Mouse (Mus musculus) hindbrain, embryonic 10.5 days (tissue): ENCODE measurements around the gene Pak6. TPM values are rescaled to one million over a fixed set of nuclear protein-coding genes. Genes with fewer than 3 reads are reported as not detected.
"Not testable (repeated sequence)": the region's sequence is repeated elsewhere in the genome, so short reads cannot be mapped to it uniquely, and the experiment has no call there.

Source experiments
- DNase-seq: peaks from one replicate; pipeline ENCODE4 v3.0.0-alpha.2; 2017; ENCODE audit warnings: low spot score
- H3K27ac ChIP-seq: fragments of 300-500 bp; sonication (generic); 2 replicates; pipeline ENCODE4 v1.5.1; 2016; ENCODE audit warnings: mild to moderate bottlenecking, moderate library complexity
- H3K27me3 ChIP-seq: fragments of 300-500 bp; sonication (generic); 2 replicates; pipeline ENCODE4 v1.6.1; 2016; ENCODE audit warnings: mild to moderate bottlenecking; ENCODE audit not compliant: poor library complexity, insufficient read depth, severe bottlenecking
- H3K36me3 ChIP-seq: fragments of 300-500 bp; sonication (generic); 2 replicates; pipeline ENCODE4 v1.6.1; 2016; ENCODE audit warnings: mild to moderate bottlenecking, moderate library complexity
- H3K4me1 ChIP-seq: fragments of 300-500 bp; sonication (generic); replicated peaks from 2 replicates; pipeline ENCODE4 v1.6.1; 2016; ENCODE audit warnings: mild to moderate bottlenecking
- H3K4me3 ChIP-seq: fragments of 300-500 bp; sonication (generic); 2 replicates; pipeline ENCODE4 v1.5.1; 2016; ENCODE audit warnings: mild to moderate bottlenecking, moderate library complexity
- H3K9me3 ChIP-seq: fragments of 300-500 bp; sonication (generic); 2 replicates; pipeline ENCODE4 v1.6.1; 2016; ENCODE audit warnings: mild to moderate bottlenecking, moderate library complexity
- WGBS: fragments of 180-500 bp; shearing (Covaris S2); methylation state at CpG from one replicate; pipeline ENCODE4 v1.1.7; 2016; 5-methylcytosine and 5-hydroxymethylcytosine counted together
- polyA plus RNA-seq: library from polyadenylated mRNA; unstranded; fragments of >200 nt; fragmentation: Nextera tagmentation; extraction: Ambion mirVana; gene quantifications from 2 replicates; pipeline ENCODE4 v1.2.1, GENCODE M21; 2016

Pak6 gene
- polyA plus RNA-seq, 1 experiment from 2014 or later, result 0.90 TPM

DNA sequence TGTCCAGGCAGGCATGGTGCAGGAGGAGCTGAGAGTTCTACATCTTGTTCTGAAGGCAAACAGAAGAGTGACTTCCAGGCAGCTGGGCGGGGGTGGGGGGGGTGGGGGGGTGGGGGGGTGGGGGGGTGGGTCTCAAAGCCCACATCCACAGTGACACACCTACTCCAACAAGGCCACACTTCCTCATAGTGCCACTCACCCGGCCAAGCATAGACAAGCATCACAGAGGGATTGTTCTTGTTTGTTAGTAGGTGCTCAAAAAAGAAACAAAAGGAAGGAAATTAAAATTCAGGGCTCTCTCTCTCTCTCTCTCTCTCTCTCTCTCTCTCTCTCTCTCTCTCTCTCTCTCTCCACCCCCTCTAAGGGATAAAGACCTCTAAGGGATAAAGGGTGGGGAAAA, 12.4 kb upstream of the Pak6 start:
- H3K4me1 ChIP-seq, H3K27ac ChIP-seq, H3K9me3 ChIP-seq, H3K4me3 ChIP-seq, DNase-seq, H3K27me3 ChIP-seq: not testable (repeated sequence)
- WGBS, result 67% methylated on average over 2 of the region's 2 CpGs
- H3K36me3 ChIP-seq, result peaks cover 15% of the 10 kb centered on the region

DNA sequence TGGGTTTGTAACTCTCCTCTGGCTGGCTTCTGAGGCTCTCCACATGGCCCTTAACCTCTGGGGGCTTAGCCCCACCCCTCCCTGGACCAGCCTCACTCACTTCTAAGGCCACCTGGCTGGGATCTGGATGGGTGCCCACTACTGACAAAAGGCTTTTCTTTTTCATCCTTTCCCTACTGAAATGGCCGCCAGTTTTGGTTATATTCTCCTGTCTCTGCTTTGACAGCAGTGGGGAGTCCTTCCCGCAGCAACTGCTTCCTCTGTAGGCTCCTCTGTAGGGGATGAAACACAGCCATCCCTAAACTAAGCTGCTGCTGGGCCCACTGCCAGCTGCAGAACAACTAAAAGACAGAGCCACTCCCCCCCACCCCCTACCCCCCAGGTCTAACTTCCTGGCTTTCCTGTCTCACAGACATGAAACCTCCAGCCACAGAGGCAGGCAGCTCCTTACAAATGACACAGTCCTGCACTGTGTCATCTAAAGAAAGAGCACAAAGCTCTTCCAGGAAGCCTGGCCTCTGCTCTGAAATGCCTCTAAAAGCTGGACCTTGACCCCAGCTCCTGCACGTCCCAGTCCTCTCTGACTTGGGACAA, 6.3 kb upstream of the Pak6 start:
- no peaks in the 10 kb centered on the region for H3K36me3 ChIP-seq
- peaks cover 35% of the 10 kb centered on the region for H3K4me1 ChIP-seq
- 25% methylated on average over 3 of the region's 3 CpGs for WGBS
- no peak overlapping the region for H3K4me3 ChIP-seq
- H3K27ac ChIP-seq, result peak overlapping the region; percentile 69
- H3K27me3 ChIP-seq, result peaks cover 10% of the 10 kb centered on the region
- no peak for DNase-seq
- H3K9me3 ChIP-seq, result no peaks in the 10 kb centered on the region

DNA sequence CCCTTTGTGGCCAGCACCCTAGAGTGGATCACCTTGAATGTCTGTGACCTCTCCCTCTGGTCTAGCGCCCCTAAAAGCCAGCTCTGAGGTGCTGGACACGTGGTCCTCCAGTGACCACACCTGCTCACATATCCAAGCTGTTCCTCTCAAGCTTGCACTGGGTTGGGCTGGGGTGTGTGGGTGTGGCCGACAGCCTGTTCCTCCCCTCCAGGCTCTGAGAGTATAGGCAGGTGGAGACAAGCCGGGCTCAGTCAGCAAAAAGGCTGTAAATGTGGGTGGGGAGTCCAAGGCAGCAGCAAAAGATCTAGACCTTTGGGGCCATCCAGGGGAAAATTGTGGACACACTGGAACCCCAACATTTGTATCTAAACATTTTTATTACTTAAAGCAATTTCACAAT, 4.6 kb upstream of the Pak6 start:
- no peaks in the 10 kb centered on the region for H3K9me3 ChIP-seq
- H3K27me3 ChIP-seq, result peaks cover 27% of the 10 kb centered on the region
- H3K27ac ChIP-seq, result peak overlapping the region; percentile 40; the same call in 1 of the 2 replicates
- peaks cover 46% of the 10 kb centered on the region for H3K4me1 ChIP-seq
- no peaks in the 10 kb centered on the region for H3K36me3 ChIP-seq
- no peak for DNase-seq
- H3K4me3 ChIP-seq, result no peak overlapping the region
- 40% methylated on average over 4 of the region's 4 CpGs for WGBS

DNA sequence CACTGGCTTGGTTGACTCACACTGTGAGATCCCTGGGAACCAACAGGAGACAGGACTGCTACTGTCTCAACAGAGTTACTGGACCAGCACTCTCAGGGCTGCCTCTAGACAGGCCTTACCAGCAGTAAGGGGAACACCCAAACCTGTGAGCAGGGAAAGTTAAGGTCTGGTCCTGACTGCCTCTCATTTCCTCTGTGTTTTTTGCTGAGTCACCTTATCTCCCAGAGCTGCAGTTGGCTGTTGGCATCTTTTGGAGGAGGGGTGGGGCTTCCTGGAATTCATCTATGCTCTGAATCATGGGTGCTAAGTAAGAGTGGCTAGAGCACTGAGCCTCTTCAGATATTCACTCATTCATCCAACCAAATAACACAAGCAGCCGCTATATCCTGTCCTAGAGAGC, 4.0 kb upstream of the Pak6 start:
- no peaks in the 10 kb centered on the region for H3K36me3 ChIP-seq
- WGBS, result 73% methylated on average over 1 of the region's 1 CpGs
- no peaks in the 10 kb centered on the region for H3K9me3 ChIP-seq
- H3K4me3 ChIP-seq, result no peak overlapping the region
- peaks cover 51% of the 10 kb centered on the region for H3K4me1 ChIP-seq
- peak overlapping the region; percentile 82; the same call in 1 of the 2 replicates for H3K27ac ChIP-seq
- no peak for DNase-seq
- H3K27me3 ChIP-seq, result peaks cover 33% of the 10 kb centered on the region

DNA sequence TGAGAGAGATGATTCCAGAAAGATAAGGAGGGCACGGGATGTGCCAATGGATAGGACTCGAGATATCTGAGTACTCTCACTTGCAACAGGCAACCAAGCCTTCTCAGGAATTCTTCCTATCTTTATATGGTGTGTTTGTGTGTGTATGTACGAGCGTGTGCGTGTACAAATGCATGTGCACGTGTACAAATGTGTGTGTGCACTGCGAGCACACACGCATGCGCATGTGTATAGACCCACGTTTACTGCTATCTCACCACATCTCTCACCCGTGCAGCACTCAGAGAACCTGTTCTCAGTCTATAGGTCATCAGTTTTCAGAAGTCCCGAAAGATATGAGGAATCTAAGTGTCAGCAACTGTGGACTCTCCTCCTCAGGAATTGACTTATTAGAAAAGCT, 3.6 kb upstream of the Pak6 start:
- no peaks in the 10 kb centered on the region for H3K9me3 ChIP-seq
- peaks cover 49% of the 10 kb centered on the region for H3K4me1 ChIP-seq
- H3K27me3 ChIP-seq, result peaks cover 37% of the 10 kb centered on the region
- peak overlapping the region; percentile 46; the same call in 1 of the 2 replicates for H3K4me3 ChIP-seq
- no peaks in the 10 kb centered on the region for H3K36me3 ChIP-seq
- peak overlapping the region; percentile 82 for H3K27ac ChIP-seq
- WGBS, result 86% methylated on average over 12 of the region's 12 CpGs
- no peak for DNase-seq

DNA sequence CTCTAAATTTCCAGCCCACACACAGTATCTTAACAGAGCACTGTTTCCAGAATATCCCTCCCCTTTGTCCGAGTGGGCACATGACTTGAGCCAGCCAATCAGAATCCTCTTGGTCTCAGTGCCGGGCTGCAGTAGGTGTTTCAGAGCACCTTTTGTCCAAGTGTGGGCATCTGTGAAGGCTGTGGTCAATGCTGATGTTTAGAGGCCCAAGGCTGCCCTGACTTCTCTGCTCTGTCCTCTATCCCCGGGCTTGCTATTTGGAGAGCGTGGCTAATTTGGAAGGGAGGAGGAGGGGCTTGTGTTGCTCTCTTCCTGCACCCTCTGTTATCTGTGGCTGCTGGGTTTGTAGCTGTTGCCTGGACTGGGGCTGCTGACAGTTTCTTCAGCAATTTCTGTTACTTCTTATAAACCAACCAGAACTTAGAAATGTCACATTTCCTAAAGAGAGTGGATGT, 3.1 kb upstream of the Pak6 start:
- peak; percentile 64 for DNase-seq
- peak overlapping the region; percentile 46 for H3K4me3 ChIP-seq
- H3K9me3 ChIP-seq, result no peaks in the 10 kb centered on the region
- peaks cover 49% of the 10 kb centered on the region for H3K4me1 ChIP-seq
- under 1% methylated on average over 4 of the region's 4 CpGs for WGBS
- no peaks in the 10 kb centered on the region for H3K36me3 ChIP-seq
- peaks cover 42% of the 10 kb centered on the region for H3K27me3 ChIP-seq
- H3K27ac ChIP-seq, result peak overlapping the region; percentile 82

DNA sequence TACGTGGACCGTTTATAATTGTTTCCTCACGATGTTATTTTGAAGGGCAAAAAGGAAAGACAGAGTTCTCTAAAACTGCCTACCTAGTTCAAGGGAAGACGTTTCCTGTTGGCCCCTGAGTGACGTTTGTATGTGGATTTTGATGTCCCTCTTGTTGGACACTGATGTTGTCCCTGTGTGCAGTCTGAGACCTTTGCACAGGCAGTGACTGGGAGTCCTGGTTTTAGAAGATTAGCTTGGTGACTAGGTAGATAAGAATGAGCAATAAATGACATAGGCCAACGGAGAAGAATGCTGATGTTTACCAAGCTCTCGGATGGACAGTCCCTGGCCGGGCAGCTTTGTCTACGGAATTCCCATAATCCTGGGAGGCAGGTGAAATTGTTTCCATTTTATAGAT, 1.2 kb upstream of the Pak6 start:
- DNase-seq, result no peak
- Histone ChIP-seq H3K4me3 (no peak overlapping the region), H3K9me3 (no peaks in the 10 kb centered on the region), H3K36me3 (no peaks in the 10 kb centered on the region), H3K27ac (no peak overlapping the region), H3K27me3 (peaks cover 53% of the 10 kb centered on the region), H3K4me1 (peaks cover 47% of the 10 kb centered on the region)
- WGBS, result 85% methylated on average over 9 of the region's 9 CpGs

DNA sequence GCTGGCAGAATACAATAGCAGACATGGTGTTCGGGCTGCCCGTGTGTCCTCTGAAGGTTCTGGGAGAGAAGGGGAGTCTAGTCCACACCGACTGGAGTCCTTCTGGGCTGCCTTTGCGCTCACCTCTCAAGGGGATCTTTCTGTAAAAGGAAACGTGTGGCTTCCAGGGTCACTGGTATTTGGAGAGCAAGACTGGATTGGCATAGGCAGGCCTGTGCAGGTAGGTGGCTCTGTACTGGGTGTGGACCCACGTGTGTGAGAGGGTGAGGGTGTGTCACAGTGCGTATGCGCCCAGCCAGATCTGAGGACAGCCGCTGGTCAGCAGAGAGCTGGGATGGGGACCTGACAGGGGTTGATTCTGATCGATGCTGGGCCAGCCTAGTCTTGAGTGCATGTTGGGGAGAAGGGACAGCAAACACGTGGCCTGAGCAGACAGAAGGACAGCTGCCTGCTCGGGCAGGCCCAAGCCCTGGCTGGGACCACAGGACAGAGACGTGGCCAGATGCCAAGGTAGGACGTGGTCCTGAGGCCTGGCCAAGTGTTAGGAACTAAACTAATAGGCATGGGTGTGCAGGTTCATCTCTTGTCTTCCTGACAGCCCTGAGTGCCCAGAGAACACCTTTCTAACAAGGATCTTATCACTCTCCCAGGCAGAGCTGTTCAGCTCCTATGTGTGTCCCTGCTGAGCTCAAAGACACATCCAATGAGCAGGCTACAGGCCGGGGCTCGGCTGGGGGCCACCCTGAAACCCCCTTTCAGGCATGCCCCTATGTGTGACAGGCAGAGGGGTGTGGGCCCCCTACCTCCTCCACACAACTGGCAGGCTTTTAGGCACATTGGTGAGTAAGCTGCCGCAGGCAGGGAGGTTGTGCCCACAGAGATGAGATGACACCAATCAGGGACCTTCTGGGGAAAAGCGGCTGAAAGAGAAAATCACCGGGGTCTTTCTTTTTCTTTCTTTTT, 982 bp downstream of the Pak6 start:
- H3K4me3 ChIP-seq, result peak overlapping the region; percentile 59
- DNase-seq, result no peak
- no peaks in the 10 kb centered on the region for H3K9me3 ChIP-seq
- no peaks in the 10 kb centered on the region for H3K36me3 ChIP-seq
- H3K4me1 ChIP-seq, result peaks cover 45% of the 10 kb centered on the region
- peak overlapping the region; percentile 71 for H3K27ac ChIP-seq
- H3K27me3 ChIP-seq, result peaks cover 57% of the 10 kb centered on the region
- 47% methylated on average over 19 of the region's 19 CpGs for WGBS

DNA sequence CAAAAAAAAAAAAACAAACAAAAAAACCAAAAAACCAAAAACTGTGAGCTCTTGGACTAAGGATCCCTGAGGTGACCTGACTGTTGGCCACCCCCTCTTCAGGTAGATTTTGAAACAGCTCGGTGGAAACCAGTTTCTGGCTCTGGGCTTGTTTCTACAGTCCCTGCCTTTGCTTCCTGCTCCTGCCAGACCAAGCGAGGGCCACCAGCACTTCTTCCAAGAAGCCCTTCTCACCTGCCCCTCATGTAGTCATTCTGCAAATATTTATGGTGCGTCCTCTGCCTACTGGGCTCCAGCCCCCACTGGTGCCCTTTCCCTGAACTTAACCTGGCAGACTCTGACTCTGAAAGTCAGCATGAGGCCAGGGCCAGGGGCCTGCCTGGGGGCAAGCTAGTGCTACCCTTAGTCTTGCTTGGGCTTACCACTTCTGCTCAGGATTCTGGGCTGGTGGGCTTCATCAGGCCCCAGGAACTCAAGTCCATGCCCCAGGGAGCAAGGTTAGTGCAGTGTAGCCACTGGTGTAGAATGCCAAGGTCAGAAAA, 1.9 kb downstream of the Pak6 start:
- H3K9me3 ChIP-seq, result no peaks in the 10 kb centered on the region
- WGBS, result 71% methylated on average over 3 of the region's 3 CpGs
- no peak overlapping the region for H3K4me3 ChIP-seq
- H3K36me3 ChIP-seq, result no peaks in the 10 kb centered on the region
- H3K27ac ChIP-seq, result no peak overlapping the region
- peaks cover 38% of the 10 kb centered on the region for H3K4me1 ChIP-seq
- no peak for DNase-seq
- peaks cover 62% of the 10 kb centered on the region for H3K27me3 ChIP-seq

DNA sequence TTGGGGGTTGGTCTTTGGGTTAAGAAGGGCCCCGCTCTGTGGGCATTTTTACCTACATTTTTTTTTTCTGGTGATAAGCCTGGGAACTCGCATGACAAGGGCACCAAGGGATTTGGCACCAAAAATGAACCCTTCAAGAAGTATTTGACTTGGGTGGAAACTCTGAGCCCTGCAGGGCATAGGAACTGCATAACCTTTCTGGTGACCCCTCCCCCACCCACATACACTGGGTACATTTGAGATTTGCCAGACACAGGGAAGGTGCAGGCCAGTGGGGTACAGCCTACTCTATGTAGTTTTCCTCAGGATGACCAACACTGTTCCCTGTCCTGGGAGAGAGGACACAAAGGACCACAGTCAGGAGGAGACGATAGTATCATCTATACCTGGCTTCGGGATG, 2.5 kb downstream of the Pak6 start:
- Histone ChIP-seq H3K27me3 (peaks cover 67% of the 10 kb centered on the region), H3K36me3 (no peaks in the 10 kb centered on the region), H3K9me3 (no peaks in the 10 kb centered on the region), H3K4me1 (peaks cover 34% of the 10 kb centered on the region), H3K27ac (no peak overlapping the region), H3K4me3 (no peak overlapping the region)
- 81% methylated on average over 4 of the region's 4 CpGs for WGBS
- no peak for DNase-seq

DNA sequence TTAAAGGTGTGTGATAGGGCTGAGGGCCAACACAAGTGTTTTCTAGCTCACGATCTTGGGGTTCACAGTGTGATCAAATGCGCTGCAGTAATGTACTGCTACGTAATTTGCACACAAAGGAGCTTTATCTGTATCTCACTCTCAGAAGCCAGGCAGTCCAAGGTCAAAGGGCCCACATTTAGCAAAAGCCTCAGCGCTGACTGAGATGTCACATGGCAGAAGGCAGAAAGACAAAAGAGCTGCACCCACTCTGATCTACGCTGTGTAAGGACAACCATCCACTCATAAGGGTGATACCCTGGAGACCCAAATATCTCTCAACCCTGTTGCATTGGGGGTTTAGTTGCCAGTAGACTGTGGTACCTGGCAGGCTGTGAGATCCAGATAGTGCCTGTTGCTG, 4.1 kb downstream of the Pak6 start:
- 71% methylated on average over 5 of the region's 5 CpGs for WGBS

DNA sequence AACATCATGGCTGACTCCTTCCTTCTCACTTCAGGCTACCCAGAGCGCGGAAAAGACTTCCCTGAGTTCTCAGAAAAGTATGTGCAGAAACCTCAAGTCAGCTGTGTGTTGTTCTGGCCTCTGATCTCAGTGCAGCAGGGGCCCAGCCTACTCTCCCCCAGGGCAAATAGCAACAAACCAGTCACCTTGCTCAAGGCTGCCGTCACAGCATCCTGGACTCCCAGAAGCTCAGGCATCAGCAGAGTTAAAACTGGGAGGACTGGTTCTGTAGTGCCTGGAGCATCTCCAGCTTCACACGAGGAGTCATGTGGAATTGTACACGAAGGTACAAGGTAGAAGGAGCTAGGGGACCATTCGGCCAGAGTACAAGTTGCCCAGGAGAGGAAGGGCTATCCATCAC, 6.1 kb downstream of the Pak6 start:
- Histone ChIP-seq H3K36me3 (no peaks in the 10 kb centered on the region), H3K27ac (no peak overlapping the region), H3K4me1 (peaks cover 22% of the 10 kb centered on the region), H3K27me3 (peaks cover 72% of the 10 kb centered on the region), H3K9me3 (no peaks in the 10 kb centered on the region), H3K4me3 (no peak overlapping the region)
- WGBS, result 67% methylated on average over 6 of the region's 6 CpGs
- DNase-seq, result no peak

More for the DNA sequence above, 4.1 kb downstream of the Pak6 start:
- Histone ChIP-seq H3K36me3 (no peaks in the 10 kb centered on the region), H3K9me3 (no peaks in the 10 kb centered on the region), H3K27ac (no peak overlapping the region), H3K4me3 (no peak overlapping the region), H3K4me1 (peaks cover 34% of the 10 kb centered on the region), H3K27me3 (peaks cover 72% of the 10 kb centered on the region)
- DNase-seq, result no peak

DNA sequence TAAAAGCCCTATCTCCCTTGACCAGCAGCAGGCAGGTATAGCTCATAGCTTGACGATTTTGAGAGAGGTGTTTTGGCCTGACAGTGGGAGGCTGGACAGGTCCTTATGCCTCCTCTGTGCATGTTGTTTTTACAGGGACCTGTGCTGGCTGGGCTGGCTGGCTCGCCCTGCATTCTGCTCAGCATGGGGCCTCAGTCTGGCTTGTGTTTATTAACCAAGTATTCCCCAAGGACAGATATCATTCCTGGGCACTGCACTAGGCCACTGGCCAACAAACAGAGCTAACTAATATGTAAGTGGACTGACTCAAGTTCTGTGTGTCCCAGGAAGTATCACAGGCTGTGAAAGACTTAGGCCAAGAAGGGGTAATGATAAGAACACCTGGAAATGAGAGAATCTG, 6.7 kb downstream of the Pak6 start:
- 41% methylated on average over 2 of the region's 2 CpGs for WGBS
- Histone ChIP-seq H3K27ac (no peak overlapping the region), H3K36me3 (no peaks in the 10 kb centered on the region), H3K9me3 (no peaks in the 10 kb centered on the region), H3K4me3 (no peak overlapping the region), H3K4me1 (peaks cover 22% of the 10 kb centered on the region), H3K27me3 (peaks cover 72% of the 10 kb centered on the region)
- DNase-seq, result no peak
